Mouse (Mus musculus): ENCODE results near the gene Slc35b3. TPM values are rescaled to one million over a fixed set of nuclear protein-coding genes. Genes with fewer than 3 reads are reported as not detected.

The Slc35b3 gene
- polyA plus RNA-seq, 1 experiment from 2014 or later: 42.8 TPM

GRCm38 (mm10) chr13:38935856-38936446 lies 24.7 kb downstream of the Slc35b3 start:
- Histone ChIP-seq H3K36me3 (peaks cover 22% of the 10 kb centered on the region), H3K4me3 (replicated peaks) (no peak overlapping the region), H3K27me3 (replicated peaks) (no peaks in the 10 kb centered on the region), H3K27ac (no peak overlapping the region), H3K4me2 (no peak overlapping the region), H3K4me1 (no peaks in the 10 kb centered on the region), H3K9me3 (no peaks in the 10 kb centered on the region), H3K9ac (no peak overlapping the region)
- WGBS: 93% methylated on average over 10 of the region's 10 CpGs
- ATAC-seq (ENCODE audit: insufficient read depth, low FRiP score, low read depth): no peak

- no peaks in the 10 kb centered on the region for H3K9me3 ChIP-seq
- H3K36me3 ChIP-seq: 0 out of 2 replicates have a peak, but pooled peaks cover 4% of the 10 kb centered on the region
- H3K4me1 ChIP-seq: no peaks in the 10 kb centered on the region
- no peaks in the 10 kb centered on the region for H3K27me3 ChIP-seq (replicated peaks)
- no peak overlapping the region for H3K4me3 ChIP-seq (replicated peaks)
- ATAC-seq (ENCODE audit: insufficient read depth, low FRiP score, low read depth): no peak
- H3K4me2 ChIP-seq: no peak overlapping the region
- no peak overlapping the region for H3K27ac ChIP-seq
- no peak overlapping the region for H3K9ac ChIP-seq
- 93% methylated on average over 15 of the region's 15 CpGs for WGBS
These were observed 30.7 kb downstream of the Slc35b3 start for GRCm38 (mm10) chr13:38929843-38930578.

GRCm38 (mm10) chr13:38922676-38923075 lies 38.0 kb downstream of the Slc35b3 start:
- no peak overlapping the region for H3K27ac ChIP-seq
- H3K36me3 ChIP-seq: no peaks in the 10 kb centered on the region
- H3K4me1 ChIP-seq: no peaks in the 10 kb centered on the region
- no peak for ATAC-seq (ENCODE audit: insufficient read depth, low FRiP score, low read depth)
- H3K27me3 ChIP-seq (replicated peaks): no peaks in the 10 kb centered on the region
- H3K4me3 ChIP-seq (replicated peaks): no peak overlapping the region
- WGBS: 52% methylated on average over 3 of the region's 3 CpGs
- H3K9me3 ChIP-seq: no peaks in the 10 kb centered on the region
- H3K4me2 ChIP-seq: no peak overlapping the region
- no peak overlapping the region for H3K9ac ChIP-seq

- no peak overlapping the region for H3K9ac ChIP-seq
- no peaks in the 10 kb centered on the region for H3K4me1 ChIP-seq
- H3K27ac ChIP-seq: no peak overlapping the region
- no peaks in the 10 kb centered on the region for H3K27me3 ChIP-seq (replicated peaks)
- WGBS: 88% methylated on average over 1 of the region's 1 CpGs
- no peak overlapping the region for H3K4me2 ChIP-seq
- ATAC-seq (ENCODE audit: insufficient read depth, low FRiP score, low read depth): no peak
- H3K9me3 ChIP-seq: no peaks in the 10 kb centered on the region
- H3K4me3 ChIP-seq (replicated peaks): no peak overlapping the region
- no peaks in the 10 kb centered on the region for H3K36me3 ChIP-seq
These were observed 39.4 kb downstream of the Slc35b3 start for GRCm38 (mm10) chr13:38921306-38921705.

GRCm38 (mm10) chr13:38918188-38918885 lies 42.3 kb downstream of the Slc35b3 start:
- Histone ChIP-seq H3K27ac (no peak overlapping the region), H3K36me3 (no peaks in the 10 kb centered on the region), H3K4me2 (no peak overlapping the region), H3K9ac (no peak overlapping the region), H3K4me3 (replicated peaks) (no peak overlapping the region), H3K9me3 (no peaks in the 10 kb centered on the region), H3K27me3 (replicated peaks) (no peaks in the 10 kb centered on the region), H3K4me1 (no peaks in the 10 kb centered on the region)
- WGBS: 77% methylated on average over 9 of the region's 9 CpGs
- ATAC-seq (ENCODE audit: insufficient read depth, low FRiP score, low read depth): no peak

DNA sequence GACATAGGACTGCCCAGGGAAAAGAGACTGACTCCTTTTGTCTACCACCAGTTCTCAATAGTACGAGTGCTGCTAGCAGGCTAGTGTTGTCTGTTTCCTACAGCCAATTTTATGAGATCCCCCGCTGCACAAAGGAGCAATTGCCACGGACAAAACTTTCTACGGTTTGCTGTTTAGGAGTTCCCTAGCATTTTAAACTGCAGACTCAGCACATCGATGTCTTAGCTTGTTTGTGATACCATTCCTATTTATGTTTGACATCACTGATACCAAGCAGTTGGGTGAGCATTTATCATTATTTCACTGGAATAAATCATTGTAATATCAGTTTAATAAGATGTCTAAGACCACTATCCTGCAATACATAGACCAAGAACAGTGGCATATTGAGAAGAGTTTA lies 43.1 kb downstream of the Slc35b3 start:
- no peaks in the 10 kb centered on the region for H3K4me1 ChIP-seq
- H3K9me3 ChIP-seq: no peaks in the 10 kb centered on the region
- H3K4me3 ChIP-seq (replicated peaks): no peak overlapping the region
- no peak for ATAC-seq (ENCODE audit: insufficient read depth, low FRiP score, low read depth)
- 86% methylated on average over 5 of the region's 5 CpGs for WGBS
- no peaks in the 10 kb centered on the region for H3K27me3 ChIP-seq (replicated peaks)
- H3K36me3 ChIP-seq: no peaks in the 10 kb centered on the region
- no peak overlapping the region for H3K4me2 ChIP-seq
- H3K9ac ChIP-seq: no peak overlapping the region
- no peak overlapping the region for H3K27ac ChIP-seq

GRCm38 (mm10) chr13:38914771-38915170 lies 45.9 kb downstream of the Slc35b3 start:
- Histone ChIP-seq H3K9me3 (no peaks in the 10 kb centered on the region), H3K4me3 (replicated peaks) (no peak overlapping the region), H3K27ac (no peak overlapping the region), H3K36me3 (no peaks in the 10 kb centered on the region), H3K4me1 (no peaks in the 10 kb centered on the region), H3K9ac (no peak overlapping the region), H3K4me2 (no peak overlapping the region), H3K27me3 (replicated peaks) (no peaks in the 10 kb centered on the region)
- ATAC-seq (ENCODE audit: insufficient read depth, low FRiP score, low read depth): no peak
- WGBS: 78% methylated on average over 6 of the region's 6 CpGs

GRCm38 (mm10) chr13:38892364-38892763 lies 68.3 kb downstream of the Slc35b3 start:
- WGBS: 61% methylated on average over 3 of the region's 3 CpGs
- no peak for ATAC-seq (ENCODE audit: insufficient read depth, low FRiP score, low read depth)
- no peaks in the 10 kb centered on the region for H3K27me3 ChIP-seq (replicated peaks)
- H3K36me3 ChIP-seq: no peaks in the 10 kb centered on the region
- H3K9ac ChIP-seq: no peak overlapping the region
- H3K27ac ChIP-seq: no peak overlapping the region
- H3K9me3 ChIP-seq: no peaks in the 10 kb centered on the region
- H3K4me3 ChIP-seq (replicated peaks): no peak overlapping the region
- H3K4me1 ChIP-seq: no peaks in the 10 kb centered on the region
- H3K4me2 ChIP-seq: no peak overlapping the region

All from stomach, embryonic 15.5 days (tissue).